Mouse (Mus musculus): Measurements from ENCODE around the gene Kcnv2. TPM values are rescaled to one million over a fixed set of nuclear protein-coding genes. Genes with fewer than 3 reads are reported as not detected.

The Kcnv2 gene
- polyA plus RNA-seq, 1 experiment from 2014 or later = 0.07 TPM

DNA sequence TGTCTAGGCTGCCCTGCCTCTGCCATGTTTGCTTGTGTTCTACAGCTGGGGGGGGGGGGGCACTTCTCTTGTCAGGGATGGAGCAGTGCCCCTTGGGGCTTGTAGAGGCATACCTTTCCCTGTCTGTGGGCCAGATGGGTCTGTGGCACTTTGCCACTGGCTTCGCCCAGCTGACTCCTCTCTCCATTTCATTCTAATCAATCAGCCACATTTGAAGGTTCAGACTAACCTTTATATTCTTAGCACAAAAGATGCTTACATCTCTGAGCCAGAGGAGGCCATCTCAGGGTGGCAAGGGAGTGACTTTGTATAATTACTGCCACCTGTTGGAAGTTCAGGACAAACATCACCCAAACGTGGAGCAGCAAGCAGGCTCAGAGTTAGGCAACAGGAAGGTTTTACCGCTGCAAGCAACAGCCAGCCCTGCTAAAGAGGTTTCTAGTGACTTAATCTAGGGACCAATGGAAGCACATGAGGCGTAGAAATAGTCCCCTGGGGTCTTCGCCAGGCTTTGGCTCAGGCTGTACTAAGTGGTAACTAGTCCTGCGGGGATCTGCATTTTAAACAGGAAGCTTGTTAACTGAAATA is 9.9 kb downstream of the Kcnv2 start:
- Histone ChIP-seq H3K9ac (ENCODE audit: low read length) (no peak overlapping the region), H3K4me3 (ENCODE audit: control insufficient read depth in 1 of 2, insufficient read depth in 1 of 2, low read depth in 1 of 2, low read length in 2 of 2) (no peak overlapping the region), H3K9me3 (ENCODE audit: control insufficient read depth, low read length) (no peaks in the 10 kb centered on the region), H3K4me1 (ENCODE audit: control insufficient read depth in 2 of 2, insufficient read depth in 2 of 2, low read length in 2 of 2) (peaks cover 0 to 5% of the 10 kb centered on the region in 2 experiments; a peak in 1 of 4 replicates), H3K27ac (replicated peaks in 1 of 2; ENCODE audit: control insufficient read depth in 1 of 2, insufficient read depth in 1 of 2, low read depth in 2 of 2, low read length in 2 of 2) (no peak overlapping the region), H3K4me2 (ENCODE audit: low read length) (no peak overlapping the region), H3K36me3 (ENCODE audit: control insufficient read depth, insufficient read depth, low read length) (no peaks in the 10 kb centered on the region), H3K27me3 (ENCODE audit: control insufficient read depth, insufficient read depth, low read length) (peaks cover 12% of the 10 kb centered on the region; the same call in 1 of the 2 replicates)
- WGBS = 60% methylated on average over 6 of the region's 6 CpGs
- ATAC-seq (ENCODE audit: insufficient number of reproducible peaks, insufficient read depth, low FRiP score, low read depth) = no peak

DNA sequence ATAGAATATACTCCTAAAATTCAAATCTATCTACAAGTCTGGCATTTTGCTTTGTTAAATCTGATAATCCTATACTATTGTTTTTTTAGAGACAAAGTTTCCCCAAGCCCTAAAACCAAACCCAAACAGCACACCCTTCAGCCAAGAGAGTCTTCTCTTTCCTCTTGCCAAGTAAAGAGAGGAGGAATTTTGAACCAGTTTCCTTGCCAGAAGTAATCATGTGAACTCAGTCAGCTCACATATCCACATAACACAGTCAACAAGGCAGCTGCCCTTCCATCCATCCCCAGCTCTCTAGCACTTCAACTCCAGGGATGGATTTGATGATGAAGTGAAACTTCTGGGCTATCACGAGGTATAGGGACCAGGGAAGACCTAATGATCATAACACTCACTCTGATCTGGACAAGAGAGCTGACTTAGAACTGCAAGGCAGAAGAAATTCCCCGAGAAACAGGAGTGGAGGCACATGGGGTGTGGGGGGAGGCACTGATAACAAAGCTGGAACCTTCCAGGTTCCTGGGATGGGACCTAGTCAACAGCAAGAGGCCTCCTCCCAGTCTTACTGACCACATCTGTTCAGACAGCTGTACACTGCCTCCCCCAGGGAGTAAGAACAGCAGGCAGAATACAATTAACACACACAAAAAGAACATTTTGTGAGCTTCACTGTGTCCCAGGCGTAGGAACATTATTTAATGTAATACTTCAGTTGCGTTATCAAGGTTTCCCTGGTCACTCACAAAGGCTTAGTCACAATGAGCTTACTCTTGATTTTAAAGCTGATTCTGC is 13.9 kb downstream of the Kcnv2 start:
- H3K4me3 ChIP-seq (ENCODE audit: control insufficient read depth in 1 of 2, insufficient read depth in 1 of 2, low read depth in 1 of 2, low read length in 2 of 2) = no peak overlapping the region
- H3K9ac ChIP-seq (ENCODE audit: low read length) = no peak overlapping the region
- no peaks in the 10 kb centered on the region for H3K36me3 ChIP-seq (ENCODE audit: control insufficient read depth, insufficient read depth, low read length)
- H3K9me3 ChIP-seq (ENCODE audit: control insufficient read depth, low read length) = no peaks in the 10 kb centered on the region
- WGBS = 82% methylated on average over 4 of the region's 4 CpGs
- ATAC-seq (ENCODE audit: insufficient number of reproducible peaks, insufficient read depth, low FRiP score, low read depth) = no peak
- H3K27me3 ChIP-seq (ENCODE audit: control insufficient read depth, insufficient read depth, low read length) = peaks cover 12% of the 10 kb centered on the region; the same call in 1 of the 2 replicates
- H3K4me2 ChIP-seq (ENCODE audit: low read length) = no peak overlapping the region
- H3K4me1 ChIP-seq (ENCODE audit: control insufficient read depth in 2 of 2, insufficient read depth in 2 of 2, low read length in 2 of 2) = peaks cover 0 to 3% of the 10 kb centered on the region in 2 experiments; a peak in 1 of 4 replicates
- no peak overlapping the region for H3K27ac ChIP-seq (replicated peaks in 1 of 2; ENCODE audit: control insufficient read depth in 1 of 2, insufficient read depth in 1 of 2, low read depth in 2 of 2, low read length in 2 of 2)

DNA sequence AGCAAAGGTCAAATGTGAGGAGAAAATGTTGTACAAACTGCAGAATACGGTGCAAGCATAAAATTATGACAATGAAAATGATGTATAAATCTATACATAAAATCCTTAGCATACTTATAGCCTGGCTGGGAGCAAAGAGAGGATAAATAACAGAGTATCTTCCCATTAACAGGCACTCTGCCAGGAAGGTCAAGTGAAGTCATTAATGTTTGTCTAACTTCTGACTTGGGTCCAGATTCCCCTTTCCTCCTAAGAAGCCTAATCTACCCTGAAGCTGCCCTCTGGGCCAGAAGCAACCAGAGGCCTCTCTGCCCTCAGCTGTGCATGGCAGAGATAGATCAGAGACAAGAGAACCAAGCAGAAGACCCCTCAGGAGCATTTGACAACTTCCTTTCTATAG is 24.1 kb downstream of the Kcnv2 start:
- no peak overlapping the region for H3K27ac ChIP-seq (replicated peaks in 1 of 2; ENCODE audit: control insufficient read depth in 1 of 2, insufficient read depth in 1 of 2, low read depth in 2 of 2, low read length in 2 of 2)

DNA sequence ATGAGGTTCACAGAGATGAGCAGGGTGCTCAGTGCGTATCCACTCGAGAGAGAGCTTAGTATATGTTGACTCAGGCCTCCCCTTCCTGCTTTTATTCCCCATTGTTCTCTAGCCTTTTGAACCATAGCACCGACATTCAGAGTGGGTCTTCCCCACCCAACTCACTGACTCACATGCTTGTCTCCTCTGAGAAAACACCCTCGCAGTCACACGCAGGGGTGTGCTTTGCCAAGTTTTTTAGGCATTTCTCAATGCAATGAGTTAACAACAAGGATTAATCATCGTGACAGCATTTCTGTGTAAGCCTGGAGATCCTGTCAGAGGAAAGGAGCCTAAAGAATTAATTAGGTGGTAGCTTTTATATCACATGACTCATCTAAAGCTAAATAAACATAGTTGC is 29.3 kb downstream of the Kcnv2 start:
- Histone ChIP-seq H3K4me1 (ENCODE audit: control insufficient read depth in 2 of 2, insufficient read depth in 2 of 2, low read length in 2 of 2) (peaks cover 0 to 3% of the 10 kb centered on the region in 2 experiments; a peak in 1 of 4 replicates), H3K4me2 (ENCODE audit: low read length) (no peak overlapping the region), H3K9ac (ENCODE audit: low read length) (no peak overlapping the region), H3K27ac (replicated peaks in 1 of 2; ENCODE audit: control insufficient read depth in 1 of 2, insufficient read depth in 1 of 2, low read depth in 2 of 2, low read length in 2 of 2) (no peak overlapping the region), H3K27me3 (ENCODE audit: control insufficient read depth, insufficient read depth, low read length) (no peaks in the 10 kb centered on the region), H3K36me3 (ENCODE audit: control insufficient read depth, insufficient read depth, low read length) (no peaks in the 10 kb centered on the region), H3K4me3 (ENCODE audit: control insufficient read depth in 1 of 2, insufficient read depth in 1 of 2, low read depth in 1 of 2, low read length in 2 of 2) (no peak overlapping the region), H3K9me3 (ENCODE audit: control insufficient read depth, low read length) (no peaks in the 10 kb centered on the region)
- 69% methylated on average over 6 of the region's 6 CpGs for WGBS
- no peak for ATAC-seq (ENCODE audit: insufficient number of reproducible peaks, insufficient read depth, low FRiP score, low read depth)

More for the DNA sequence above, 24.1 kb downstream of the Kcnv2 start:
- Histone ChIP-seq H3K36me3 (ENCODE audit: control insufficient read depth, insufficient read depth, low read length) (no peaks in the 10 kb centered on the region), H3K27me3 (ENCODE audit: control insufficient read depth, insufficient read depth, low read length) (no peaks in the 10 kb centered on the region), H3K4me3 (ENCODE audit: control insufficient read depth in 1 of 2, insufficient read depth in 1 of 2, low read depth in 1 of 2, low read length in 2 of 2) (no peak overlapping the region), H3K4me1 (ENCODE audit: control insufficient read depth in 2 of 2, insufficient read depth in 2 of 2, low read length in 2 of 2) (peaks cover 0 to 3% of the 10 kb centered on the region in 2 experiments; a peak in 1 of 4 replicates), H3K4me2 (ENCODE audit: low read length) (no peak overlapping the region), H3K9ac (ENCODE audit: low read length) (no peak overlapping the region), H3K9me3 (ENCODE audit: control insufficient read depth, low read length) (peaks cover 6% of the 10 kb centered on the region; the same call in 1 of the 2 replicates)
- no peak for ATAC-seq (ENCODE audit: insufficient number of reproducible peaks, insufficient read depth, low FRiP score, low read depth)
- WGBS = 94% methylated on average over 1 of the region's 1 CpGs

DNA sequence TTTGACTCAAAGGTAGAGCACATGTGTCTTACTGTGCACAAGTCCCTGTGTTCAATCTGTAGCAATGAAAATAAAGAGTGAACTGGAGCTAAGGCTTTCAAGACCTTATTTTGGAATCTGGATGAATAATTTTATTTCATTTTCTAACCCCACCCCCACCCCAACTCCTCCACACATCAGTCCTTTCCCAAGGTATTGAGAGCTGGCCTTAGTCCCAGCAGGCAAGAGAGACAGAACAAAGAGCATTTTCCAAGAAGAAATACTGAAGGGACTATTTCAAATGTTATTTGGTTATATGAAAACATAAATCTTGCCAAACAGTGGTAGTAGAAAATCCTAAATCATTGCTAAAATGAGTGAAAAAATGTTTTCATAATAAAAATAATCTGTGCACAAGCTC is 38.0 kb downstream of the Kcnv2 start:
- no peaks in the 10 kb centered on the region for H3K36me3 ChIP-seq (ENCODE audit: control insufficient read depth, insufficient read depth, low read length)
- ATAC-seq (ENCODE audit: insufficient number of reproducible peaks, insufficient read depth, low FRiP score, low read depth) = no peak
- no peak overlapping the region for H3K4me3 ChIP-seq (ENCODE audit: control insufficient read depth in 1 of 2, insufficient read depth in 1 of 2, low read depth in 1 of 2, low read length in 2 of 2)

DNA sequence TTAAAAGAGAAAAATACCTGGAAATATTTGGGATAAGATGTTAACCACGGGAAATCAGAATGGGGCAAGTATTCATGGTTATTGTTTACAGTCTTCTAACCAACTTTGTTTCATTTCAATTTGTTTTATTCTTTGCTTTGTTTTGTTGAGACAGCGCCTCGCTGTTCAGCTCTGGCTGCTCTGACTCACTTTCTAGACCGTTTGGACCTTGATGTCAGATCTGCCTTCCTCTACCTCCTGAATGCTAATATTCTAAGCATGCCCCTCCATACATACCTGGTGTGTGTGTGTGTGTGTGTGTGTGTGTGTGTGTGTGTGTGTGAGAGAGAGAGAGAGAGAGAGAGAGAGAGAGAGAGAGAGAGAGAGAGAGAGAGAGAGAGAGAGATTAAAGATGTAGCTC is 41.5 kb downstream of the Kcnv2 start:
- Histone ChIP-seq H3K36me3 (ENCODE audit: control insufficient read depth, insufficient read depth, low read length) (no peaks in the 10 kb centered on the region), H3K27ac (replicated peaks in 1 of 2; ENCODE audit: control insufficient read depth in 1 of 2, insufficient read depth in 1 of 2, low read depth in 2 of 2, low read length in 2 of 2) (peak overlapping the region in 1 of 2 experiments; percentile 48; a peak in 2 of 4 replicates), H3K4me2 (ENCODE audit: low read length) (peak overlapping the region; percentile 58), H3K4me3 (ENCODE audit: control insufficient read depth in 1 of 2, insufficient read depth in 1 of 2, low read depth in 1 of 2, low read length in 2 of 2) (peak overlapping the region in 1 of 2 experiments; percentile 20; a peak in 1 of 4 replicates), H3K9me3 (ENCODE audit: control insufficient read depth, low read length) (peaks cover 3% of the 10 kb centered on the region; the same call in 1 of the 2 replicates), H3K4me1 (ENCODE audit: control insufficient read depth in 2 of 2, insufficient read depth in 2 of 2, low read length in 2 of 2) (peaks cover 6 to 7% of the 10 kb centered on the region in 2 experiments; a peak in 3 of 4 replicates), H3K27me3 (ENCODE audit: control insufficient read depth, insufficient read depth, low read length) (no peaks in the 10 kb centered on the region), H3K9ac (ENCODE audit: low read length) (no peak overlapping the region)
- 72% methylated on average over 4 of the region's 4 CpGs for WGBS
- no peak for ATAC-seq (ENCODE audit: insufficient number of reproducible peaks, insufficient read depth, low FRiP score, low read depth)

More for the DNA sequence above, 38.0 kb downstream of the Kcnv2 start:
- Histone ChIP-seq H3K27me3 (ENCODE audit: control insufficient read depth, insufficient read depth, low read length) (no peaks in the 10 kb centered on the region), H3K9me3 (ENCODE audit: control insufficient read depth, low read length) (peaks cover 3% of the 10 kb centered on the region; the same call in 1 of the 2 replicates), H3K4me2 (ENCODE audit: low read length) (no peak overlapping the region), H3K27ac (replicated peaks in 1 of 2; ENCODE audit: control insufficient read depth in 1 of 2, insufficient read depth in 1 of 2, low read depth in 2 of 2, low read length in 2 of 2) (no peak overlapping the region), H3K4me1 (ENCODE audit: control insufficient read depth in 2 of 2, insufficient read depth in 2 of 2, low read length in 2 of 2) (peaks cover 6 to 7% of the 10 kb centered on the region in 2 experiments; a peak in 3 of 4 replicates), H3K9ac (ENCODE audit: low read length) (no peak overlapping the region)

DNA sequence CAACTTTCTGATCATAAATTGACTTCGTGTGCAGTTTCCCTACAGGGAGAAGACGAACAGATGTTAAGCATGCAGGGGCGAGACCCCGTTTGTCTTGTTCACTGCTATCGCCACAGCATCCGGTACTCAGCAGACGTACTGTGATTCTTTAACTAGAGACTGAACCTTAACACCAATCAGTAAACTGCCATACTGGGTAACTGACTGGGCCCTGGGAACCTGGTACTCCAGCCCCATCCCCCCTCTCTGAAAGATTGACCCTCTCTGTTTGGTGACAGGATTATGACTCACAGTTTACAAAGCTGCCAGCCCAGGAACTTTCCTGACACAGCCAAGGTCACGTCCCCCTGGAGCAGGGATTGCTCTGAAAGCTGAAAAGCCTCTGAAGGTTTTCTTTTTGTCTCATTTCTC is 42.1 kb downstream of the Kcnv2 start:
- H3K4me3 ChIP-seq (ENCODE audit: control insufficient read depth in 1 of 2, insufficient read depth in 1 of 2, low read depth in 1 of 2, low read length in 2 of 2) = peak overlapping the region; percentile 20 to 25; a peak in 3 of 4 replicates
- H3K36me3 ChIP-seq (ENCODE audit: control insufficient read depth, insufficient read depth, low read length) = no peaks in the 10 kb centered on the region
- H3K4me1 ChIP-seq (ENCODE audit: control insufficient read depth in 2 of 2, insufficient read depth in 2 of 2, low read length in 2 of 2) = peaks cover 6 to 7% of the 10 kb centered on the region in 2 experiments; a peak in 3 of 4 replicates
- peak overlapping the region; percentile 48 to 54; a peak in 3 of 4 replicates for H3K27ac ChIP-seq (replicated peaks in 1 of 2; ENCODE audit: control insufficient read depth in 1 of 2, insufficient read depth in 1 of 2, low read depth in 2 of 2, low read length in 2 of 2)
- WGBS = 24% methylated on average over 8 of the region's 8 CpGs
- H3K27me3 ChIP-seq (ENCODE audit: control insufficient read depth, insufficient read depth, low read length) = no peaks in the 10 kb centered on the region
- ATAC-seq (ENCODE audit: insufficient number of reproducible peaks, insufficient read depth, low FRiP score, low read depth) = no peak
- peaks cover 3% of the 10 kb centered on the region; the same call in 1 of the 2 replicates for H3K9me3 ChIP-seq (ENCODE audit: control insufficient read depth, low read length)
- H3K4me2 ChIP-seq (ENCODE audit: low read length) = peak overlapping the region; percentile 58
- peak overlapping the region; percentile 55 for H3K9ac ChIP-seq (ENCODE audit: low read length)
